Mouse (Mus musculus) MEL (cell line): ENCODE measurements around the gene Cfap44. TPM values are rescaled to one million over a fixed set of nuclear protein-coding genes. Genes with fewer than 3 reads are reported as not detected.

Experiments
- DNase-seq: peaks from one replicate; pipeline ENCODE4 v3.0.0; 2011; ENCODE audit warnings: low read depth, low spot score
- H3K27ac ChIP-seq: 2 replicates; pipeline ENCODE4 v1.5.1; 2012; ENCODE audit warnings: low read depth, mild to moderate bottlenecking, control low read depth, low read length, moderate library complexity; ENCODE audit not compliant: control insufficient read depth
- H3K27me3 ChIP-seq, 2 experiments: fragments of 150-350 bp in 1 of 2; sonication (generic) in 1 of 2; 2 replicates each; pipeline ENCODE4 v1.6.1; 2012; ENCODE audit warnings: low read length in 2 of 2, mild to moderate bottlenecking in 2 of 2, improper control_type of control experiment in 1 of 2, moderate library complexity in 1 of 2; ENCODE audit not compliant: insufficient read depth in 2 of 2, control insufficient read depth in 1 of 2
- H3K36me3 ChIP-seq, 2 experiments: 2 replicates each; pipeline ENCODE4 v1.6.1; 2012 to 2014; ENCODE audit warnings: low read length in 2 of 2, improper control_type of control experiment in 1 of 2, inconsistent platforms in 1 of 2, mild to moderate bottlenecking in 1 of 2; ENCODE audit not compliant: insufficient read depth in 2 of 2, control insufficient read depth in 1 of 2
- H3K4me1 ChIP-seq, 2 experiments: fragments of 150-350 bp in 1 of 2; sonication (generic) in 1 of 2; 2 replicates each; pipeline ENCODE4 v1.6.1; 2012; ENCODE audit warnings: low read length in 2 of 2, improper control_type of control experiment in 1 of 2, mild to moderate bottlenecking in 1 of 2; ENCODE audit not compliant: insufficient read depth in 2 of 2, control insufficient read depth in 1 of 2
- H3K4me3 ChIP-seq, 2 experiments: fragments of 150-350 bp in 1 of 2; sonication (generic) in 1 of 2; 2 replicates each; pipeline ENCODE4 v1.5.1; 2012; ENCODE audit warnings: low read depth in 2 of 2, low read length in 2 of 2, mild to moderate bottlenecking in 2 of 2, moderate library complexity in 2 of 2, control low read depth in 1 of 2, improper control_type of control experiment in 1 of 2; ENCODE audit not compliant: control insufficient read depth in 1 of 2, insufficient read depth in 1 of 2
- H3K79me2 ChIP-seq: 2 replicates; pipeline ENCODE4 v1.6.1; 2012; ENCODE audit warnings: mild to moderate bottlenecking, low read length, moderate library complexity; ENCODE audit not compliant: control insufficient read depth, poor library complexity, insufficient read depth
- H3K9ac ChIP-seq: 2 replicates; pipeline ENCODE4 v1.6.1; 2012; ENCODE audit warnings: low read depth, mild to moderate bottlenecking, control low read depth, low read length, moderate library complexity; ENCODE audit not compliant: control insufficient read depth, poor library complexity, severe bottlenecking
- H3K9me3 ChIP-seq: fragments of 150-350 bp; sonication (generic); replicated peaks from 2 replicates; pipeline ENCODE4 v1.6.1; 2012; ENCODE audit warnings: mild to moderate bottlenecking, low read length, improper control_type of control experiment, moderate library complexity; ENCODE audit not compliant: insufficient read depth
- BHLHE40 ChIP-seq: IDR thresholded peaks from 2 replicates; pipeline ENCODE4 v1.6.1; 2012; ENCODE audit warnings: low read depth, mild to moderate bottlenecking, inconsistent platforms, low read length, improper control_type of control experiment, borderline replicate concordance
- CHD1 ChIP-seq: IDR thresholded peaks from 2 replicates; pipeline ENCODE4 v1.6.1; 2012; ENCODE audit warnings: low read depth, mild to moderate bottlenecking, inconsistent platforms, low read length, improper control_type of control experiment
- CHD2 ChIP-seq: IDR thresholded peaks from 2 replicates; pipeline ENCODE4 v1.6.1; 2011; ENCODE audit warnings: low read length, improper control_type of control experiment
- E2F4 ChIP-seq: IDR thresholded peaks from 2 replicates; pipeline ENCODE4 v1.6.1; 2011; ENCODE audit warnings: low read depth, low read length, improper control_type of control experiment, borderline replicate concordance
- ELF1 ChIP-seq: IDR thresholded peaks from 2 replicates; pipeline ENCODE4 v1.6.1; 2014; ENCODE audit warnings: low read depth, mild to moderate bottlenecking, inconsistent platforms, low read length, improper control_type of control experiment, moderate library complexity
- ETS1 ChIP-seq: IDR thresholded peaks from 2 replicates; pipeline ENCODE4 v1.6.1; 2012; ENCODE audit warnings: low read depth, mild to moderate bottlenecking, inconsistent platforms, low read length, improper control_type of control experiment, moderate library complexity
- GABPA ChIP-seq: IDR thresholded peaks from 2 replicates; pipeline ENCODE4 v1.6.1; 2012; ENCODE audit warnings: low read depth, mild to moderate bottlenecking, inconsistent platforms, low read length, improper control_type of control experiment, moderate library complexity
- HCFC1 ChIP-seq: IDR thresholded peaks from 2 replicates; pipeline ENCODE4 v1.6.1; 2012; ENCODE audit warnings: low read depth, mild to moderate bottlenecking, inconsistent platforms, low read length, improper control_type of control experiment, moderate library complexity
- JUND ChIP-seq: IDR thresholded peaks from 2 replicates; pipeline ENCODE4 v1.6.1; 2011; ENCODE audit warnings: low read depth, mild to moderate bottlenecking, improper control_type of control experiment, low read length
- KAT2A ChIP-seq: conservative IDR thresholded peaks from 2 replicates; pipeline ENCODE4 v1.6.1; 2012; ENCODE audit warnings: low read depth, low read length, improper control_type of control experiment, inconsistent platforms
- MAFK ChIP-seq: IDR thresholded peaks from 2 replicates; pipeline ENCODE4 v1.6.1; 2011; ENCODE audit warnings: low read depth, mild to moderate bottlenecking, low read length, improper control_type of control experiment, borderline replicate concordance
- MEF2A ChIP-seq: IDR thresholded peaks from 2 replicates; pipeline ENCODE4 v1.6.1; 2014; ENCODE audit warnings: low read depth, mild to moderate bottlenecking, inconsistent platforms, low read length, improper control_type of control experiment; ENCODE audit not compliant: poor library complexity, insufficient replicate concordance, severe bottlenecking; ENCODE audit errors: extremely low read depth
- MYC ChIP-seq: IDR thresholded peaks from 2 replicates; pipeline ENCODE4 v1.6.1; 2011; ENCODE audit warnings: low read depth, mild to moderate bottlenecking, low read length, improper control_type of control experiment, moderate library complexity
- NELFE ChIP-seq: IDR thresholded peaks from 2 replicates; pipeline ENCODE4 v1.6.1; 2011; ENCODE audit warnings: low read depth, low read length, improper control_type of control experiment
- NRF1 ChIP-seq: IDR thresholded peaks from 2 replicates; pipeline ENCODE4 v1.6.1; 2014; ENCODE audit warnings: low read depth, mild to moderate bottlenecking, inconsistent platforms, low read length, improper control_type of control experiment, moderate library complexity; ENCODE audit not compliant: poor library complexity, insufficient read depth, severe bottlenecking
- POLR2AphosphoS2 ChIP-seq: IDR thresholded peaks from 2 replicates; pipeline ENCODE4 v1.6.1; 2011; ENCODE audit warnings: low read length, improper control_type of control experiment
- POLR2AphosphoS5 ChIP-seq: IDR thresholded peaks from 2 replicates; pipeline ENCODE4 v1.6.1; 2012; ENCODE audit warnings: low read depth, borderline replicate concordance, mild to moderate bottlenecking, inconsistent platforms, low read length, moderate library complexity, mixed read lengths
- RAD21 ChIP-seq: IDR thresholded peaks from 2 replicates; pipeline ENCODE4 v1.6.1; 2011; ENCODE audit warnings: mild to moderate bottlenecking, low read depth, low read length, improper control_type of control experiment
- RCOR1 ChIP-seq: IDR thresholded peaks from 2 replicates; pipeline ENCODE4 v1.6.1; 2012; ENCODE audit warnings: low read depth, mild to moderate bottlenecking, inconsistent platforms, low read length, improper control_type of control experiment
- SIN3A ChIP-seq: IDR thresholded peaks from 2 replicates; pipeline ENCODE4 v1.6.1; 2012; ENCODE audit warnings: low read length, improper control_type of control experiment, inconsistent platforms
- TBP ChIP-seq: IDR thresholded peaks from 2 replicates; pipeline ENCODE4 v1.8.0; 2011; ENCODE audit warnings: low read depth, low read length, improper control_type of control experiment
- TCF12 ChIP-seq: IDR thresholded peaks from 2 replicates; pipeline ENCODE4 v1.6.1; 2014; ENCODE audit warnings: low read depth, mild to moderate bottlenecking, inconsistent platforms, low read length, improper control_type of control experiment, moderate library complexity
- UBTF ChIP-seq: IDR thresholded peaks from 2 replicates; pipeline ENCODE4 v1.6.1; 2012; ENCODE audit warnings: low read depth, mild to moderate bottlenecking, inconsistent platforms, low read length, improper control_type of control experiment, moderate library complexity, borderline replicate concordance; ENCODE audit not compliant: insufficient read depth
- USF2 ChIP-seq, 2 experiments: IDR thresholded peaks; 2 replicates each; pipeline ENCODE4 v1.6.1; 2011 to 2012; ENCODE audit warnings: improper control_type of control experiment in 2 of 2, low read length in 2 of 2, borderline replicate concordance in 1 of 2, inconsistent platforms in 1 of 2, low read depth in 1 of 2, mild to moderate bottlenecking in 1 of 2; ENCODE audit not compliant: insufficient read depth in 1 of 2
- polyA plus RNA-seq, 2 experiments: library from polyadenylated mRNA; stranded (reverse) in 1 of 2; unstranded in 1 of 2; fragments of >175 nt in 1 of 2; fragments of >200 nt in 1 of 2; gene quantifications; 2 replicates each; pipeline versions ENCODE4 v1.2.1 to v1.2.4; 2012; ENCODE audit warnings: low replicate concordance in 2 of 2, low read depth in 1 of 2; ENCODE audit not compliant: insufficient read length in 2 of 2, insufficient read depth in 1 of 2, missing spikeins in 1 of 2
- total RNA-seq: library from RNA; depleted of rRNA; stranded (reverse); fragments of 300-350 nt; gene quantifications from 2 replicates; pipeline ENCODE4 v1.2.3, GENCODE M21; 2012

The Cfap44 gene
- total and polyA plus RNA-seq, 3 experiments = not detected

- H3K4me1 ChIP-seq = no peaks in the 10 kb centered on the region
- H3K27ac ChIP-seq = no peak overlapping the region
- TF ChIP-seq KAT2A = no peak
- TF ChIP-seq UBTF = no peak
- no peak for TF ChIP-seq USF2 (IDR thresholded peaks at IDR 0.05; ENCODE audit: borderline replicate concordance in 1 of 2, insufficient read depth in 1 of 2, low read depth in 1 of 2, low read length in 2 of 2)
- no peak for TF ChIP-seq RCOR1
- no peak for TF ChIP-seq HCFC1
- TF ChIP-seq SIN3A = no peak
- TF ChIP-seq ELF1 = no peak
- no peak for TF ChIP-seq NELFE
- no peak for TF ChIP-seq MYC
- TF ChIP-seq RAD21 = no peak
- TF ChIP-seq POLR2AphosphoS2 = no peak
- no peak for TF ChIP-seq CHD1
- no peak for TF ChIP-seq CHD2
- TF ChIP-seq GABPA = no peak
- no peak for TF ChIP-seq E2F4
- TF ChIP-seq ETS1 = no peak
- no peak overlapping the region for H3K9ac ChIP-seq
- no peaks in the 10 kb centered on the region for H3K79me2 ChIP-seq
- H3K4me3 ChIP-seq = no peak overlapping the region
- peaks cover 0 to 2% of the 10 kb centered on the region in 2 experiments; a peak in 1 of 4 replicates for H3K27me3 ChIP-seq
- no peaks in the 10 kb centered on the region for H3K9me3 ChIP-seq
- DNase-seq = no peak
- H3K36me3 ChIP-seq = no peaks in the 10 kb centered on the region
These were observed 10.3 kb downstream of the Cfap44 start for GRCm38 (mm10) chr16:44404933-44405332.

GRCm38 (mm10) chr16:44407211-44407610 lies 12.6 kb downstream of the Cfap44 start:
- no peaks in the 10 kb centered on the region for H3K79me2 ChIP-seq
- no peaks in the 10 kb centered on the region for H3K36me3 ChIP-seq
- peaks cover 0 to 2% of the 10 kb centered on the region in 2 experiments; a peak in 2 of 4 replicates for H3K27me3 ChIP-seq
- DNase-seq = no peak
- no peaks in the 10 kb centered on the region for H3K4me1 ChIP-seq
- H3K9me3 ChIP-seq = no peaks in the 10 kb centered on the region
- no peak for TF ChIP-seq MEF2A
- TF ChIP-seq MAFK = no peak
- TF ChIP-seq GABPA = no peak
- TF ChIP-seq RCOR1 = no peak
- no peak for TF ChIP-seq TCF12
- TF ChIP-seq UBTF = no peak
- no peak for TF ChIP-seq ELF1
- TF ChIP-seq BHLHE40 = no peak
- TF ChIP-seq POLR2AphosphoS5 = no peak
- TF ChIP-seq TBP = no peak
- no peak for TF ChIP-seq JUND
- TF ChIP-seq ETS1 = no peak
- no peak for TF ChIP-seq NRF1
- no peak for TF ChIP-seq SIN3A
- H3K27ac ChIP-seq = no peak overlapping the region
- no peak overlapping the region for H3K9ac ChIP-seq
- no peak overlapping the region for H3K4me3 ChIP-seq
